Mouse (Mus musculus): ENCODE measurements at regions not wholly inside any gene's neighbourhood (a gene's known extent, or its start where the extent isn't known, plus 50 kb on each side); places are given as distances from the start of the nearest gene placed in this dataset.
A peak's percentile ranks its signal among the peaks of the same experiment; 100 is the strongest.
"Not testable (repeated sequence)": the region's sequence is repeated elsewhere in the genome, so short reads cannot be mapped to it uniquely, and the experiment has no call there.

GRCm38 (mm10) chr6:70517932-70518331 lies 274.1 kb downstream of the Rpia start:
- peak; percentile 5 to 26 for DNase-seq

- DNase-seq: no peak
Measured at GRCm38 (mm10) chr6:70468623-70469479, 323.2 kb downstream of the Rpia start.

GRCm38 (mm10) chr6:70457279-70457678 lies 334.8 kb downstream of the Rpia start:
- no peak for DNase-seq

- DNase-seq: not testable (repeated sequence)
Measured at GRCm38 (mm10) chr6:70434739-70435138, 357.3 kb downstream of the Rpia start.

GRCm38 (mm10) chr6:70406290-70406689 lies 385.7 kb downstream of the Rpia start:
- not testable (repeated sequence) for DNase-seq

- not testable (repeated sequence) for DNase-seq
Measured at GRCm38 (mm10) chr6:70389850-70390249, 402.2 kb downstream of the Rpia start.

- not testable (repeated sequence) for DNase-seq
Measured at GRCm38 (mm10) chr6:70386396-70386795, 405.6 kb downstream of the Rpia start.

GRCm38 (mm10) chr6:70379339-70379738 lies 412.7 kb downstream of the Rpia start:
- not testable (repeated sequence) for DNase-seq

- DNase-seq: not testable (repeated sequence)
Measured at GRCm38 (mm10) chr6:70371821-70372220, 420.2 kb downstream of the Rpia start.

GRCm38 (mm10) chr6:70356303-70356702 lies 435.7 kb downstream of the Rpia start:
- DNase-seq: no peak

- DNase-seq: no peak
Measured at GRCm38 (mm10) chr6:70342147-70342546, 449.9 kb downstream of the Rpia start.

- DNase-seq: not testable (repeated sequence)
Measured at GRCm38 (mm10) chr6:70340691-70341090, 451.3 kb downstream of the Rpia start.

- no peak for DNase-seq
Measured at GRCm38 (mm10) chr6:70315318-70315717, 476.7 kb downstream of the Rpia start.

- DNase-seq: not testable (repeated sequence)
Measured at GRCm38 (mm10) chr6:70314667-70315066, 477.4 kb downstream of the Rpia start.

- DNase-seq: not testable (repeated sequence)
Measured at GRCm38 (mm10) chr6:70301100-70301499, 490.9 kb downstream of the Rpia start.

GRCm38 (mm10) chr6:70260227-70260626 lies 531.8 kb downstream of the Rpia start:
- not testable (repeated sequence) for DNase-seq

- DNase-seq: not testable (repeated sequence)
Measured at GRCm38 (mm10) chr6:70240167-70240566, 551.9 kb downstream of the Rpia start.

- DNase-seq: no peak
Measured at GRCm38 (mm10) chr6:70227166-70227565, 564.9 kb downstream of the Rpia start.

GRCm38 (mm10) chr6:70216632-70217031 lies 575.4 kb downstream of the Rpia start:
- not testable (repeated sequence) for DNase-seq

- DNase-seq: not testable (repeated sequence)
Measured at GRCm38 (mm10) chr6:70215781-70216180, 576.3 kb downstream of the Rpia start.

Measured in kidney, adult 8-10 months (tissue).